Mouse (Mus musculus): ENCODE data around the gene Grik5.
A peak's percentile ranks its signal among the peaks of the same experiment; 100 is the strongest.
"Not testable (repeated sequence)": the region's sequence is repeated elsewhere in the genome, so short reads cannot be mapped to it uniquely, and the experiment has no call there.

The Grik5 gene

GRCm38 (mm10) chr7:25080431-25080830 is 8.3 kb upstream of the Grik5 start:
- DNase-seq (ENCODE audit: low read depth, low spot score): no peak

GRCm38 (mm10) chr7:25079496-25080026 is 7.4 kb upstream of the Grik5 start:
- no peak for DNase-seq (ENCODE audit: low read depth, low spot score)

GRCm38 (mm10) chr7:25077414-25077755 is 5.2 kb upstream of the Grik5 start:
- no peak for DNase-seq (ENCODE audit: low read depth, low spot score)

- DNase-seq (ENCODE audit: low read depth, low spot score): peak; percentile 99
Measured at GRCm38 (mm10) chr7:25076663-25077413, 4.7 kb upstream of the Grik5 start.

GRCm38 (mm10) chr7:25076296-25076662 is 4.1 kb upstream of the Grik5 start:
- DNase-seq (ENCODE audit: low read depth, low spot score): no peak

GRCm38 (mm10) chr7:25073924-25074323 is 1.8 kb upstream of the Grik5 start:
- no peak for DNase-seq (ENCODE audit: low read depth, low spot score)

- peak; percentile 44 for DNase-seq (ENCODE audit: low read depth, low spot score)
Measured at GRCm38 (mm10) chr7:25072716-25073390, 707 bp upstream of the Grik5 start.

GRCm38 (mm10) chr7:25068724-25069123 is 3.4 kb downstream of the Grik5 start:
- no peak for DNase-seq (ENCODE audit: low read depth, low spot score)

- DNase-seq (ENCODE audit: low read depth, low spot score): no peak
Measured at GRCm38 (mm10) chr7:25067909-25068656, 4.1 kb downstream of the Grik5 start.

GRCm38 (mm10) chr7:25067338-25067737 is 4.8 kb downstream of the Grik5 start:
- no peak for DNase-seq (ENCODE audit: low read depth, low spot score)

GRCm38 (mm10) chr7:25063900-25064299 is 8.2 kb downstream of the Grik5 start:
- no peak for DNase-seq (ENCODE audit: low read depth, low spot score)

GRCm38 (mm10) chr7:25063346-25063745 is 8.8 kb downstream of the Grik5 start:
- DNase-seq (ENCODE audit: low read depth, low spot score): no peak

- DNase-seq (ENCODE audit: low read depth, low spot score): no peak
Measured at GRCm38 (mm10) chr7:25058836-25059235, 13.3 kb downstream of the Grik5 start.

GRCm38 (mm10) chr7:25058394-25058793 is 13.8 kb downstream of the Grik5 start:
- DNase-seq (ENCODE audit: low read depth, low spot score): no peak

- DNase-seq (ENCODE audit: low read depth, low spot score): no peak
Measured at GRCm38 (mm10) chr7:25057888-25058287, 14.3 kb downstream of the Grik5 start.

- DNase-seq (ENCODE audit: low read depth, low spot score): no peak
Measured at GRCm38 (mm10) chr7:25056951-25057350, 15.2 kb downstream of the Grik5 start.

GRCm38 (mm10) chr7:25052587-25052986 is 19.6 kb downstream of the Grik5 start:
- no peak for DNase-seq (ENCODE audit: low read depth, low spot score)

GRCm38 (mm10) chr7:25049295-25049930 is 22.7 kb downstream of the Grik5 start:
- no peak for DNase-seq (ENCODE audit: low read depth, low spot score)

- no peak for DNase-seq (ENCODE audit: low read depth, low spot score)
Measured at GRCm38 (mm10) chr7:25047363-25047762, 24.8 kb downstream of the Grik5 start.

- DNase-seq (ENCODE audit: low read depth, low spot score): not testable (repeated sequence)
Measured at GRCm38 (mm10) chr7:25044599-25044998, 27.5 kb downstream of the Grik5 start.

- DNase-seq (ENCODE audit: low read depth, low spot score): no peak
Measured at GRCm38 (mm10) chr7:25041921-25042320, 30.2 kb downstream of the Grik5 start.

GRCm38 (mm10) chr7:25035916-25036315 is 36.2 kb downstream of the Grik5 start:
- peak; percentile 54 for DNase-seq (ENCODE audit: low read depth, low spot score)
